Mouse (Mus musculus) urinary bladder, postnatal 4 days (tissue): ENCODE measurements around the gene Olfml1.

Experiments
- DNase-seq, 2 experiments: peaks; one replicate each; pipeline ENCODE4 v3.0.0; 2021 to 2022; ENCODE audit warnings: low spot score in 2 of 2

Gene Olfml1

GRCm38 (mm10) chr7:107594857-107595402 is 27.7 kb downstream of the Olfml1 start, which contains the start of gene Ppfibp2:
TSS of gene Ppfibp2 (plus strand) at chr7:107595207.
- peak; percentile 90 to 93 for DNase-seq

DNA sequence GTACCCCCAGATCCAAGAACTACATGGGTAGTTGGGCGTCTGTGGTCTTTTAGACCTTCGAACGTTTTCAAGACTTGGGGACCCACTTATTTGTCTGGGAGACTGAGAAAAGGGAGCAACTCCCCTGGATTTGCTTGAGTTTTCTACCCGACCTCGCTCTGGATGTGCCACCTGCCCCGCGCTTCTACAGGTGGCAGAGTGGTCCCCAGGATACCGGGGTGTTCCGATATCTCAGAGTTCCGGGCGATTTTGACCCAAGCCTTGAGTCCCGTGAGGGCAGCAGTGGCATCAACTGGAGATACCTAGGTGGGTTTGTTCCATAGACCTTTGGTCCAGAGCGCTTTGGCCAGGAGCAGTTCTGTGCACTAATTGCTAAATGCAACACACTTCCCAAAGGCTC is 28.2 kb downstream of the Olfml1 start:
- DNase-seq: no peak

DNA sequence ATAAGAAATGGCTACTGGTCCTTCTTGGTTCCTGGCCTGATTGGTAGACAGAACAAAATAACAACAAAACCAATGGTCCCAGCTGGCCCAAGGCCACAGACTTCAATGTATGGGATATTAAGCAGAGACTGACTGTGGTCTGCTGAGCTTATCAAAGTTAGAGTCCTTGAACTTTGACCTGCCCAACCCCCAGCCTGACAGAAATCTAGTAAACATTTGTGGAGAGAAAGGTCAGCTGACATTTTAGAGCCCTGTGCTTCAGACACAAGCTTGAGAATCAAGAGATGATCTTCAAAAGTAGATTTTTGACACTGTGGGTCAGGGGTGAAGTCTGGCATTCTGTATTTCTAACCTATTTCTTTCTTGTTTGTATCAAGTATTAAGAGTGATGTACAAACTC is 29.5 kb downstream of the Olfml1 start:
- no peak for DNase-seq

DNA sequence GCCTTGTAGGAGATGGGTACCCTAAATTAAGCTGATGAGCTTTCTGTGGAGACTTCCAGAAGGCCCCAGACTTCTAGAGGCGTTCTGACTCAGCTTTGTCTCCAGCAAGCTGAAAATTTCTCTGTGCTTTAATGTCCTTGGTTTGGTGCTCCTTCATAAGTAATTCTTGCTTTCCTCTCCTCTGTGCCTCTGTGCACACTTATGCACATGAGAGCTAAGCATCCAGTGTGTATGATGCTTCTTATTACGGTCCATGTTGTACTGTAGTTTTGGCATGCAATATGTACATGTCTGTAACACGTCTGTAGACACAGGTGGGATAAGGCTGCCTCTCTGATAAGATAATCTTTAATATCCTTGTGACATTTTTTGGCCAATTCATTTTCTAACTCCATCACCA is 30.7 kb downstream of the Olfml1 start:
- DNase-seq: no peak

DNA sequence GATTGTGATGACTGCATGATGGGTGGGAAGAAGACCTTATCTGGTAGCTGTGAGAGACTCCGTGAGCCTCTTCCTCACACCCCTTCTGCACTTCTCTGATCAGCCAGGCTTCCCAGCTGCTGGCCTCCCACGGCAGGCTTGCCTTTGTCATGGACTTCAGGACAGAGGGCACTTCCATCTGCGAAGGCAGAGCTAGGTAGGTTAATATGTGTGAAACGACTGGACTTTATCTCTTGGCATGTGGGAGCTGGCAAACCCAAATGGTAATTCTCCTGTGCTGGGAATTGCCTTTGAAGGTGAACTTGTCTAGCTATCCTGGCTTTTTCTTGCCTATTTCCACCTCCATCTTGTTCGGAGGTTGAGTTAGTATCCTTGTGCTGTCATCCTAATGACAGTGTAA is 33.4 kb downstream of the Olfml1 start:
- DNase-seq: no peak

- no peak for DNase-seq
Measured at GRCm38 (mm10) chr7:107602505-107602904, 35.3 kb downstream of the Olfml1 start.

DNA sequence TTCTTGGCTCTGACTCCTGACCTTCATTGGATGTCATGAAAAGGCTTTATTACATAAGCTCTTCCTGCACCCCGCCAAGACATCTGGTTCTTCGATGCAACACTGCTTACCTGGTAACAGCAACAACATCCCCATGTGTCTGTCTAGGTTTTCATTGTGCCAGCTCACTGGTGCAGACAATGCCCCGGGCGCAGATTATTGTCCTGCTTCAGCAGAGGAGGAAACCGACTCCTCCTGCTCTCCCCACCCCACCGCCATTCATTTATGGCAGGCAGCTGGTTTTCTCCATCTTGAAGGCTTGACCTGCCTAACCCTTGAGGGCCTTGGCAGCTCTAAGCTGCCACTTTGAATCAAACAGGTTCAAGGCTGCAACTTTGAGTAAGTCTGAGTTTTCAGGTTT is 35.7 kb downstream of the Olfml1 start:
- DNase-seq: no peak

GRCm38 (mm10) chr7:107607766-107608165 is 40.5 kb downstream of the Olfml1 start:
- no peak for DNase-seq

DNA sequence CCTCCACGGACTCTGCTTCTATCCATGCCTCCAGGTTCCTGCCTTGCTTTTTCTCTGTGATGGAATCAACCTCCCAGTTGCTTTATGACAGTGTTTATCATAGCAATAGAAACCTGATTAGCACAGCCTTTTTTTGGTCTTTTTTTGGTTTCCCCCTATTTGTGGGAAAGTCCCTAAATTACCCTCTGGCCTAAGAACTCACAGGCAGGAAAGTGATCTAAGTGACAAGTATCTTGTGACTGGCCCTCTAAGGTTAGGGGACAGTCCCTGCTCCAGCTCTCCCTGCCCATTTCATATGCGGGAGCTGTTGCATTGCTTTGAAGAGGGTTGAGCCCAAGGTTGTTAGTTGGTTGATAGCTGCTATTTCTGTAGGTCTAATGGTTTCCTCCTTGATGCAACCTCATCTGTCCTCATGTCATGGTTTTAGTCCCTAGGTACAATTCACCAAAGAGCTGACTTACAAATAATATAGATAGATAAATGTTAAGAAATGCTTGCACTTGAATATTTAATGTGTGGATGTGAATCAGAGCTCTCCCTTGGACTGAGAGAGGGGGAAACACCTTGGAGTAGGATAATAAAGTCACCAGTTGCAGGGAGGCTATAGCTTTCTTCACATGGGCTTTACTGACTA is 42.5 kb downstream of the Olfml1 start:
- DNase-seq: no peak

GRCm38 (mm10) chr7:107610880-107611279 is 43.6 kb downstream of the Olfml1 start:
- no peak for DNase-seq

DNA sequence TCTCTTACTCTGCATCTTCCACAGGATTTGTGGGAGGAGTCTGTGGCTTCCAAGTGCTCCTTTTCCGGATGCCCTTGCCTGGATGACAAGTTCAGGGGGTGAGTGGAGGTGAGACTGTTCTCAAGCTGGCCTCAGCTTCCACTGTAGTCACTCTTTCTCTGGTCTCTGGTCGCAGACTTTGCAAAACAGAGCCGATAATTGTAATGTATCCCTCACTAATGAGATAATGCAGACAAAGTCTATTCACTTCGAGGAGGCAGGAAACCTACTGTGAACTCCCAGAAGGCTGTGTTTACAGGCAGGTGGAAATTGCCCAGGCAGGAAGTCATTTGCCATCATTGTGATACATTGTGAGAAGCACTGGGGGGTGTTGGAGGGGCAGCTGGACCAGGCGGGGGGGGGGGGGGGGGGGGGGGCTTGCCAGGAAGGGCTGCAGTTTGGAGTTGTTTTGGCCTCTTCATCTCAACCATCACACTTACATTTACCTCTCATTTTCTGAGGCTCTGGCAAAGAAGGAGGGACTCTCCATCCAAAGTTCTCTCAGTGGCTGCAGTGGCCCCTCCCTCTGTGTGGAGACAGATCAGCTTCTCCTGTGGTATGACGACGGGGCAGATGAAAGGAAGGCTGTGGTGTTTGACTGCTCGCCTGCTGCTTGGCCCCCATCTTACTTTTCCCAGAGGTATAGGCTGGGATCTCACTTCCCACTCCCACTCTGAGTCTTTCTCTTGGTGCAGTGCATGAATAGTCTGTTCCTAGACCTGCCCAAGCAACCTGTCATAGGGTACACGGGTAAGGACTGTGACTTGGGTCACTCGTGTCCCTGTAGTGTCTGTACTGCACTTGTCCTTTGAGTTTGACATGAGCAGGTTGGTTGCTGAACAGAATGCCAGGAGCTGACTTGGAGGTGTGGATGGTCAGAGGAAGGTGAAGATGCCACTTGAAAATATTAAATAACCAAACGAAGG is 51.1 kb downstream of the Olfml1 start:
- no peak for DNase-seq

- no peak for DNase-seq
Measured at GRCm38 (mm10) chr7:107619225-107619624, 52.0 kb downstream of the Olfml1 start.

GRCm38 (mm10) chr7:107620137-107620536 is 52.9 kb downstream of the Olfml1 start:
- no peak for DNase-seq

DNA sequence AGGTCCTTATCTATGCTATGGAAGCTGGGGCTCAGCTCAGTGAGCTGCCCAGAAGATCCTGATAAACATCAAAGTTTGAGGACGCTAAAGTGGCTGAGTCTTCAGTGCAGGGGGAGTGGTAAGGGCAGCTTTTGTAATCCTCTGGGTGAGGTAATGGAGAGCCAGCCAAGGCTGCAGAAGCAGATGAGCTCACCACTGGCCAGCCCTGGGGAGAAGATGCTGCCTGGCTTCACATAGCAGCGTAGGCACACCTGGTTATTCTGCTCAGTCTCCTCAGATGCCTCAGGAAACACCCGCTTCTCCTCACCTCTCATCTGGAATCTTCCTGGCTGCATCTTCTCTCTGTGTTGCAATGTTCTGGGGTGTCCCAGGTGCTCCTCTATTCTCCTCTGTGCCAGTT is 57.2 kb downstream of the Olfml1 start:
- no peak for DNase-seq

- DNase-seq: no peak
Measured at GRCm38 (mm10) chr7:107625061-107625460, 57.8 kb downstream of the Olfml1 start, which contains the start of gene 5330417H12Rik. TSS of gene 5330417H12Rik (minus strand) at chr7:107625161.

DNA sequence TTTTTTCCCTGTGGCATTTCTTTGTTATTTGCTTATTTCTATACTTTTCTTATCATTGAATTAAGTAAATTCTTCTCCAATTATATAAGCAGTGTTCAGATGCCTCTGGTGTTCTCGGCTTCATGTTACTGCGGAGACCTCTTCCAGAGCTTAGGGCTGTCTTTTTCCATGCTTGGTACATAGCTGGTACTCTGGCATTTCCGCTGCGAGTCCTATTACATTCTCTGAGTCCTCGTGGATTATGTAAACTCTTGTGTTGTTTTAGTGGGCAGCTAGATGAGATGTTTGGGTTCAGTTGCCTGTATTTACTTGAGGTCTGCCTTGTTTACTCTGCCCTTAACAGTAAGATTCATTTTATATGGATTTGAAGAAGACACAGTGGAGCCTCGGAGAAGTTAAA is 58.5 kb downstream of the Olfml1 start:
- DNase-seq: no peak

DNA sequence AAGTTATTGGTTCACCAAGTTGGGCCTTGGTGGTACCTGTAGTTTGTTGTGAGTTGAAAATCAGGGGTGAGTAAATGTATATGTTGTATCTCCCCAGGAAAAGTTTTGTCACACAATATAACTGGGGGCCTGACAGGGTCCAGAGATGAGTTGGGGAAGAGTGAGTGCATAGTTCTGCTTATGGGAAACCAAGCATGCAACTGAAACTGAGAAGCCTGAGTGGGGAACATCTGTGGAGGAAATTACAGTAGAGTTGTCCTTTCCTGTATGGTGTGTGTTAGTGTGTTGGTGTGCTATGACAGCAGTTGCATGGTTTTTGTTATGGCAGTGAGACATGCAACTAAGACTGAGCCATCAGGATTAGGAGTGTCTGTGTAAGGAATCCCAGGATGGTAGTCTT is 61.1 kb downstream of the Olfml1 start:
- DNase-seq: no peak

DNA sequence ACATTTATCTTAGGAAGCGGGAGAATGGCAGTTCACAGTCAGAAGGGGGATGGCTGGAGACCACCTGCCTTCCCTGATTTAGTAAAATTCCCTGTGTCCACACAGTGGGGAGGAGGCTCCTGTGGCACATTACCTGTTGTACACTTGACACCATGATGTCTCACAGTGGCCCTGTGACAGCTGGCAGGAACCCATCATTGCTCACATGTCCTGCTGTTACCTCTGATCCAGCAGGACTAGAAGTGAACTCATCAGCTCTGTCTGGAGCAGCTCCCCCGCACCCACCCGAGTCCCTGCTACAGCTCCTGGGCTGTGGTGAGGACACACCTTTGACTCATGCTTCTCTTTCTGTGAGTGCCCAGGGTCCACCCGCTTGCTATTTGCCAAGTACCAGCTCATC is 66.0 kb downstream of the Olfml1 start:
- no peak for DNase-seq

GRCm38 (mm10) chr7:107637398-107637797 is 70.2 kb downstream of the Olfml1 start:
- DNase-seq: no peak

- no peak for DNase-seq
Measured at GRCm38 (mm10) chr7:107638026-107638425, 70.8 kb downstream of the Olfml1 start.
